Mouse (Mus musculus): ENCODE measurements around the gene D930020B18Rik. TPM values are rescaled to one million over a fixed set of nuclear protein-coding genes. Genes with fewer than 3 reads are reported as not detected.

D930020B18Rik gene
- polyA plus RNA-seq (2015; fragmentation: Nextera tagmentation; extraction: Ambion mirVana): not detected in 2 replicates

DNA sequence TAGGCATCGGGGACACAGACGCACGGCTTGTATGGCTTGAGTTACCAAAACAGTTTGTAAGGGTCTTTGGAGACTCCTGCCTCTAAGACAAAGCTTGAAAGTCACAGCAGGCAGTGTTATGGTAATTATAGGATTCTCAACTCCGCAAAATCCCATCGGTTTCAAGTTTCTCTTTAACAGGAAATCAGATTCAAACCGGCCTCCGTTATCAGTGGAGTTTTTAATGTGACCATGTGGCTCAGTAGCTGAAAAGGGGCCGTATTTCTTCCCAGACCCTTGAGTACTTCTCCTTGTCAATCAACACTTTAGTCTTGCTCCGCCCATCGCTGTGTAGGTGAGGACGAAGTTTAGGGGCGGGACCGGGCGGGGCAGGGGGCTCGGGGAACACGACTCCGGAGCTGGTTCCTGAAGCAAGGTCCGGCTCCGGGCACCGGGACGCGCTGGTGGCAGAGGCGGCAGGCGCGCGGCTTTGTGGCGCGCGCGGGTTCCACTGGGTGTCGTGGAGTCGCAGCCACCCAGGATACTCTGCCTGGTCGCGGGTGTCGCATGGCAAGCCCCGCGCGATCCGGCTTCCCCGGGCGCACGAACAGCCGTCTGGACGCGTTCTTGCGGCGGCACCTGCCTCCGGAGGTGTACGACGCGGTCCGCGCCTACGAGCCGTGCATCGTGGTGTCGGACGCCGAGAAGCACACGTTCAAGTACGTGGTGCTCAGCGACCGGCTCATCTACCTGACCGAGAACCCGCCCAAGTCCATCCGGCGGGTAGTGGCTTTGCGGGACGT lies at the start of gene D930020B18Rik:
D930020B18Rik (plus strand) TSS at position 317 of the 782 bp plus-strand sequence.

DNA sequence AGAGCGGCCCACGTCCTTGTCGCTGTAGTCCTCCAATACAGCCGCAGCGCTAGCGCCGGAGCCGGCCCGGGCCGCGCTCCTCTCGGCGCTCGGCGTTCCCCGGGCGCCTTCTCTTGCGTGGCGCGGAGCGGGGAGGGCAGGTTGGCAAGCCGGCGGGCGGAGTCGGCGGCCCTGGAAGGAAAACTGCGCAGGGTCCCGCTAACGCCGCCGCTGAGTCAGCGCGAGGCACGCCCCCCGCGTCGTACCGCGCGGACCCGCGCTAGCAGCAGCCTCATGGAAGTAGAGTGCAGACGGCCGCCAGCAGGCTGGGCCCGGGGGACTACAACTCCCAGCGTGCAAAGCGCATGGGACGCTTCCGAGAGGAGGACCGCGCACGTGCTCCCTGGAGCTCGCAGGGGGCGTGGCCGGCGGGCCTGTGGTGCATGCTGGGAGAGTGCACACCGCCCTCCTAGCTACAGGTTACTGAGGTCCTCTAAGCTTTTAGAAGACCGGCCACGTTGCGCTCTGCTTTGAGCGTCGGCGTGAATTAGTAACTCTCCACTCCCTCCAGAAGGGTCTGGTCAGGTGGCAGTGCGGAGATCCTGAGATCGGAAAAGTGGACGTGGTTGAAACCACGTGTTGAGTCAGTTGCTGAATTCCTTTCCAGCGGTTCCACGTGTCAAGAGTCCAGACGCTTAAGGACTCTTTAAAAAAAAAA lies 15.1 kb upstream of the D930020B18Rik start, which contains the start of gene Xpot:
Xpot (minus strand) TSS at position 147 of the 697 bp plus-strand sequence.

DNA sequence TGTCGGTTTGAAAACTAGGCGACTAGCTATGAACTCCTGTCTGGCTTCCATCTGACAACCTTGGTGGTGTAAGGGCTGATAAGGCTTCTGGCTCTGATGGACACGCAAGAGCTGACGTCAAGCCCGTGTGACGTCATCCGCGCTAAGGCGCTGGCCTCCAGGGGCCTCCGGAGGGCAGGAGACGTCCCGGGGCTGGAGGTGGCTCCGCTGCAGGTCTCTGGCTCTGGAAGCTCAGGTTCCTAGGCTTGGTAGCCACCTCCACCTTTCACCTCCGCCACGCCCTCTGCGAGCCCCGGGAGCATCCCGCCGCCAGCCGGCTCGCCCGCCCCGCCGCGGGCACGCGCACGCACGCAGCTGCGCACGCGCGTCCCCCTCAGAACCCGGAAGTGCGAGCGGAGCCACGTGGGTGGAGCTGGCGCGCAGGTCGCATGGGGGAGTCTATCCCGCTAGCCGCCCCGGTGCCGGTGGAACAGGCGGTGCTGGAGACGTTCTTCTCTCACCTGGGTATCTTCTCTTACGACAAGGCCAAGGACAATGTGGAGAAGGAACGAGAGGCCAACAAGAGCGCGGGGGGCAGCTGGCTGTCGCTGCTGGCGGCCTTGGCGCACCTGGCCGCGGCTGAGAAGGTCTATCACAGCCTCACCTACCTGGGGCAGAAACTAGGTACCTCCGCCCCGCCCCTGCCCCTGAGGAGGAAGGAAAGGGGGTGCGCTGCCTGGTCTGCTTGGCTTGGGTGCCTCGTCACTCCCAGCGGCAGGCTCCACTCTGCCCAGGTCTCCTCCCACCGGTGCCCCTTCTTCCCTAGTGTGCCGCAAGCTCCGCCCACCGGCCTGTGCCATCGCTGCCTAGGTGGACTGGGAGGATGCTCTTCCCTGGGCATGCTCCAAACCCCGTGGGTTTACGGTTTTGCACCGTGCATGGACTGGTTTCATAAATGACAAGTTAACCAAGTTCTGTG lies 98.4 kb downstream of the D930020B18Rik start, which contains the start of gene BC048403:
BC048403 (plus strand) TSS at position 390 of the 958 bp plus-strand sequence.

Small RNA genes within 50 kb of the gene (microRNA-seq; reads per million reads assigned to microRNA genes)
- gene Gm24330: not detected

Other genes with a start within 250 kb of the D930020B18Rik start
- 70.1 and 81.3 TPM in 2 replicates for gene Rassf3, start 165.2 kb upstream of the D930020B18Rik start, polyA plus RNA-seq (2015; fragmentation: Nextera tagmentation; extraction: Ambion mirVana)
- gene Tbk1, start 54.8 kb upstream of the D930020B18Rik start, polyA plus RNA-seq (2015; fragmentation: Nextera tagmentation; extraction: Ambion mirVana): 14.2 and 20.4 TPM in 2 replicates
- 19.2 and 24.7 TPM in 2 replicates for gene Xpot, start 15.3 kb upstream of the D930020B18Rik start, polyA plus RNA-seq (2015; fragmentation: Nextera tagmentation; extraction: Ambion mirVana)
- 2.2 and 2.3 TPM in 2 replicates for gene BC048403, start 98.3 kb downstream of the D930020B18Rik start, polyA plus RNA-seq (2015; fragmentation: Nextera tagmentation; extraction: Ambion mirVana)